Mouse (Mus musculus): Measurements from ENCODE around the gene Zfp74. TPM values are rescaled to one million over a fixed set of nuclear protein-coding genes. Genes with fewer than 3 reads are reported as not detected.

Gene Zfp74
- polyA plus RNA-seq, 1 experiment from 2014 or later: 13.2 TPM

DNA sequence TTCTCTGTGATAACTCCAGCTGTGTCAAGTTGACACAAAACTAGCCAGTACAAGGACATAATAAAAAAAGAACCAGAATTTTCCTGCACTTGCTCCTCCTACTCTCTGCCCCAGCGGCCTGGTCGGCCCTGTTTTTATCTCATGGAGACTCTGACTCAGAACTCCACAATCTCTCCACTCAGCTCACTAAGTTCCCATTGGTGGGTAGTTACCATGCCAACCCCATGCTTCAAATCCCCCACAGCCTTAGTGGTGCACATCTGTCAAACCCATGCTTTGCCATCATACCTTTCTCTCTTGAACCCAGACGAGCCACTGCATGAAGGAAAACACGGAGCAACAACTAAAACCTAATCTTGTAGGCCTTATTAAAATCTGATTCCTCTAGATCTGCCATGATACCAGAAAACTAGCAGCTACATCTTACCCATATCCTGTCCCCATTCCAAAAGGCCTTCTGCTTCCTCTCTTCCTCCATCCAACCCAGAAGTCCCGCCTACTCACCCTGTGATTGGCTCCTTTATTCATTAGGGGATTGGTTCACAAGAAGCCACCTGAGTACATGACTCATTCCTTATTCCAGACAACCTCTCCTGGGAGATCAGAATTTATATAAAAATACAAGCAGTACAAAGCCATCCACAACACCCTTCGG lies 32.3 kb downstream of the Zfp74 start:
- no peak for DNase-seq
- H3K4me3 ChIP-seq (ENCODE audit: low read depth, low read length): no peak overlapping the region
- H3K36me3 ChIP-seq (ENCODE audit: insufficient read depth): peaks cover 8% of the 10 kb centered on the region; the same call in 1 of the 2 replicates
- TF ChIP-seq CTCF (IDR thresholded peaks at IDR 0.05; ENCODE audit: low read depth): no peak
- H3K4me1 ChIP-seq (ENCODE audit: insufficient read depth): no peaks in the 10 kb centered on the region
- H3K9ac ChIP-seq: no peak overlapping the region
- H3K27me3 ChIP-seq (ENCODE audit: insufficient read depth, low read length): no peaks in the 10 kb centered on the region
- ATAC-seq (ENCODE audit: insufficient read depth): no peak
- H3K27ac ChIP-seq (ENCODE audit: low read depth): no peak overlapping the region
- H3K4me2 ChIP-seq: no peak overlapping the region
- WGBS: 68% methylated on average over 6 of the region's 6 CpGs
- H3K9me3 ChIP-seq (ENCODE audit: low read depth, low read length): no peaks in the 10 kb centered on the region

GRCm38 (mm10) chr7:29918062-29918453 lies 35.8 kb downstream of the Zfp74 start:
- H3K9me3 ChIP-seq (ENCODE audit: low read depth, low read length): no peaks in the 10 kb centered on the region
- 85% methylated on average over 4 of the region's 4 CpGs for WGBS
- ATAC-seq (ENCODE audit: insufficient read depth): no peak
- no peak for TF ChIP-seq CTCF (IDR thresholded peaks at IDR 0.05; ENCODE audit: low read depth)
- no peak overlapping the region for H3K9ac ChIP-seq
- no peak overlapping the region for H3K4me2 ChIP-seq
- peaks cover 37% of the 10 kb centered on the region for H3K36me3 ChIP-seq (ENCODE audit: insufficient read depth)
- H3K27ac ChIP-seq (ENCODE audit: low read depth): no peak overlapping the region
- H3K27me3 ChIP-seq (ENCODE audit: insufficient read depth, low read length): no peaks in the 10 kb centered on the region
- H3K4me1 ChIP-seq (ENCODE audit: insufficient read depth): no peaks in the 10 kb centered on the region
- no peak overlapping the region for H3K4me3 ChIP-seq (ENCODE audit: low read depth, low read length)
- DNase-seq: peak; percentile 17

GRCm38 (mm10) chr7:29917371-29918061 lies 36.4 kb downstream of the Zfp74 start:
- Histone ChIP-seq H3K9ac (no peak overlapping the region), H3K27ac (ENCODE audit: low read depth) (no peak overlapping the region)
- 46% methylated on average over 6 of the region's 6 CpGs for whole genome bisulfite sequencing

DNA sequence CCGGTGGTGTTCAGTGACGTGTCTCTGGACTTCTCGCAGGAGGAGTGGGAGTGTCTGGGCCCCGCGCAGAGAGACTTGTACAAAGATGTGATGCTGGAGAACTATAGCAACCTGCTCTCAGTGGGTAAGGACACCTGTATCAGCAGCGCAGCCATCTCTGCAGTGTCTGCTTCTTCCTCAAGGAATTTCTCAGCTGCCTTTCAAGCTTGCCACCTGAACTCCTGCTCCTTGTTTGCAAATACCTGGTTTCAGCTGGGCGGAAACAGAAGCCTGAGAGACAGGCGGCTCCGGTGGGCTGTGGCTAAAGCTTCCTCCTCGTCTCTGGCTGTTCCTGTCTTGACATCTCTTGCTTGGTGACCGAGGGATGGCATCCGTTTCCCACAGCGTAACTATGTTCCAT lies 41.7 kb downstream of the Zfp74 start:
- ATAC-seq (ENCODE audit: insufficient read depth) (no peak), DNase-seq (no peak)
- Histone ChIP-seq H3K27ac (ENCODE audit: low read depth) (no peak overlapping the region), H3K9me3 (ENCODE audit: low read depth, low read length) (no peaks in the 10 kb centered on the region), H3K4me2 (no peak overlapping the region), H3K9ac (no peak overlapping the region), H3K4me1 (ENCODE audit: insufficient read depth) (no peaks in the 10 kb centered on the region), H3K27me3 (ENCODE audit: insufficient read depth, low read length) (no peaks in the 10 kb centered on the region), H3K4me3 (ENCODE audit: low read depth, low read length) (no peak overlapping the region), H3K36me3 (ENCODE audit: insufficient read depth) (peaks cover 57% of the 10 kb centered on the region)
- 84% methylated on average over 13 of the region's 13 CpGs for WGBS
- no peak for TF ChIP-seq CTCF (IDR thresholded peaks at IDR 0.05; ENCODE audit: low read depth)

More at GRCm38 (mm10) chr7:29917371-29918061, 36.4 kb downstream of the Zfp74 start:
- Histone ChIP-seq H3K36me3 (ENCODE audit: insufficient read depth) (peaks cover 42% of the 10 kb centered on the region), H3K4me3 (ENCODE audit: low read depth, low read length) (no peak overlapping the region), H3K27me3 (ENCODE audit: insufficient read depth, low read length) (no peaks in the 10 kb centered on the region), H3K9me3 (ENCODE audit: low read depth, low read length) (no peaks in the 10 kb centered on the region), H3K4me2 (no peak overlapping the region), H3K4me1 (ENCODE audit: insufficient read depth) (no peaks in the 10 kb centered on the region)
- TF ChIP-seq CTCF (IDR thresholded peaks at IDR 0.05; ENCODE audit: low read depth): no peak
- ATAC-seq (ENCODE audit: insufficient read depth) (no peak), DNase-seq (no peak)

- DNase-seq (no peak), ATAC-seq (ENCODE audit: insufficient read depth) (no peak)
- peaks cover 43% of the 10 kb centered on the region for H3K36me3 ChIP-seq (ENCODE audit: insufficient read depth)
- WGBS: 62% methylated on average over 2 of the region's 2 CpGs
- H3K27ac ChIP-seq (ENCODE audit: low read depth): no peak overlapping the region
- H3K4me2 ChIP-seq: 0 out of 2 replicates have a peak overlapping the region, but pooled peaks have one; percentile 68
- no peaks in the 10 kb centered on the region for H3K27me3 ChIP-seq (ENCODE audit: insufficient read depth, low read length)
- no peaks in the 10 kb centered on the region for H3K4me1 ChIP-seq (ENCODE audit: insufficient read depth)
- no peak overlapping the region for H3K4me3 ChIP-seq (ENCODE audit: low read depth, low read length)
- TF ChIP-seq CTCF (IDR thresholded peaks at IDR 0.05; ENCODE audit: low read depth): no peak
- no peak overlapping the region for H3K9ac ChIP-seq
- no peaks in the 10 kb centered on the region for H3K9me3 ChIP-seq (ENCODE audit: low read depth, low read length)
Observed at GRCm38 (mm10) chr7:29910252-29910651, 43.6 kb downstream of the Zfp74 start.

DNA sequence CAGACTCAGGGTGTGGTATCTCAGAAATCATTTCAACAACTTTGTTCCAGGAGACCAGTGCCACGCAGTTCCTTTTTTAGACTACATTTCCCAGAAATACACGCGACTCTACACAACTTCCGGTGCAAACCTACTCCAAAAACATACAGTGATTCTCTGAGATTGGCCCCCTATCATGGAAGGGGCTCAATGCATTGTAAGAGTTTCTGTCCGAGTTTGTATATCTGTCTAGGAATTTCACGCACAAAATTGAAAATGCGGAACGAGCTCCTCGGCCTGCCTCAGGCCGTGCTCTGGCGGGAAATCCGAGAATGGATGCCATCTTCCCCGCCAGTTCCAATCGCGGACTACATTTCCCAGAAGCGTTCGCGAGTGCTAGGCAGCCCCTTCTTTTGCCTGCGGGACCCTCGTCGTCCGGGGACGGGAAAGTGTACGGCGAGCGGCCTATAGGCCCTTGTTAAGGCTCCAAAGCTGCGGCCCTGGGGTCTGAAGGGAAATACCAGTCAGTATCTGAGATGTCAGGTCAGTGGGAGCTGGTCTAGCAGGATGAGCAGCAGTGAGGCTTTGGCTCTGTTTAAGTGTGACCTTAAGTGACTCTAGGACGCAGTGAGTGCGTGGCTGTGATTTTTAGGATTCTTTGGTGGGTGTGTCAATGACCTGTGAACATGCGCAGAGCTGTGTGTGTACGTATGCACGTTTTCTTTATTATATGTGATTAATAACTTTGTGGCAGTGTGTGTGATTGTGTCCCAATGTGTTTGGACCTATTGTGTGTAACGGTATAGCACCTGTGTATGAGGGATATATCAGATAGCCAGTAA lies 45.5 kb downstream of the Zfp74 start, which contains the start of gene Zfp383:
TSS of gene Zfp383 (plus strand) at position 94 of the 821 bp plus-strand sequence.
- peaks cover 30% of the 10 kb centered on the region for H3K36me3 ChIP-seq (ENCODE audit: insufficient read depth)
- H3K9ac ChIP-seq: peak within 1 kb of the TSS; percentile 77
- peak within 1 kb of the TSS; percentile 87 for H3K27ac ChIP-seq (ENCODE audit: low read depth)
- ATAC-seq (ENCODE audit: insufficient read depth): peak; percentile 88
- TF ChIP-seq CTCF (IDR thresholded peaks at IDR 0.05; ENCODE audit: low read depth): no peak
- no peaks in the 10 kb centered on the region for H3K9me3 ChIP-seq (ENCODE audit: low read depth, low read length)
- WGBS: under 1% methylated on average over 33 of the region's 33 CpGs
- no peaks in the 10 kb centered on the region for H3K4me1 ChIP-seq (ENCODE audit: insufficient read depth)
- peak within 1 kb of the TSS; percentile 75 for H3K4me2 ChIP-seq
- DNase-seq: peak; percentile 96
- H3K27me3 ChIP-seq (ENCODE audit: insufficient read depth, low read length): no peaks in the 10 kb centered on the region
- H3K4me3 ChIP-seq (ENCODE audit: low read depth, low read length): peak within 1 kb of the TSS; percentile 70

Data from lung, embryonic 14.5 days (tissue).